Mouse (Mus musculus): ENCODE results near the gene Tmem240. TPM values are rescaled to one million over a fixed set of nuclear protein-coding genes. Genes with fewer than 3 reads are reported as not detected.
"Not testable (repeated sequence)": the region's sequence is repeated elsewhere in the genome, so short reads cannot be mapped to it uniquely, and the experiment has no call there.

The Tmem240 gene
- total RNA-seq, 2 experiments from 2014 or later: not detected

- ATAC-seq (replicated peaks; ENCODE audit: low FRiP score, poor library complexity, severe bottlenecking): 0 out of 2 replicates have a peak, but pooled peaks have one; percentile 2
Measured at GRCm38 (mm10) chr4:155769496-155769879, 34.9 kb downstream of the Tmem240 start.

- peak; percentile 83 for ATAC-seq (replicated peaks; ENCODE audit: low FRiP score, poor library complexity, severe bottlenecking)
Measured at GRCm38 (mm10) chr4:155769880-155770512, 35.4 kb downstream of the Tmem240 start.

GRCm38 (mm10) chr4:155770626-155771025 lies 36.0 kb downstream of the Tmem240 start:
- ATAC-seq (replicated peaks; ENCODE audit: low FRiP score, poor library complexity, severe bottlenecking): no peak

GRCm38 (mm10) chr4:155771706-155772105 lies 37.1 kb downstream of the Tmem240 start:
- no peak for ATAC-seq (replicated peaks; ENCODE audit: low FRiP score, poor library complexity, severe bottlenecking)

- ATAC-seq (replicated peaks; ENCODE audit: low FRiP score, poor library complexity, severe bottlenecking): no peak
Measured at GRCm38 (mm10) chr4:155772786-155773185, 38.2 kb downstream of the Tmem240 start.

- ATAC-seq (replicated peaks; ENCODE audit: low FRiP score, poor library complexity, severe bottlenecking): no peak
Measured at GRCm38 (mm10) chr4:155773335-155774078, 38.9 kb downstream of the Tmem240 start.

GRCm38 (mm10) chr4:155774280-155774754 lies 39.7 kb downstream of the Tmem240 start, which contains the start of gene Vwa1:
Gene Vwa1, minus strand, starts transcription at chr4:155774698.
- ATAC-seq (replicated peaks; ENCODE audit: low FRiP score, poor library complexity, severe bottlenecking): peak; percentile 79

- no peak for ATAC-seq (replicated peaks; ENCODE audit: low FRiP score, poor library complexity, severe bottlenecking)
Measured at GRCm38 (mm10) chr4:155774971-155775740, 40.6 kb downstream of the Tmem240 start.

- no peak for ATAC-seq (replicated peaks; ENCODE audit: low FRiP score, poor library complexity, severe bottlenecking)
Measured at GRCm38 (mm10) chr4:155775855-155776254, 41.3 kb downstream of the Tmem240 start.

GRCm38 (mm10) chr4:155776704-155777335 lies 42.2 kb downstream of the Tmem240 start:
- ATAC-seq (replicated peaks; ENCODE audit: low FRiP score, poor library complexity, severe bottlenecking): no peak

- ATAC-seq (replicated peaks; ENCODE audit: low FRiP score, poor library complexity, severe bottlenecking): no peak
Measured at GRCm38 (mm10) chr4:155777816-155778215, 43.2 kb downstream of the Tmem240 start.

GRCm38 (mm10) chr4:155779498-155779897 lies 44.9 kb downstream of the Tmem240 start:
- ATAC-seq (replicated peaks; ENCODE audit: low FRiP score, poor library complexity, severe bottlenecking): no peak

- no peak for ATAC-seq (replicated peaks; ENCODE audit: low FRiP score, poor library complexity, severe bottlenecking)
Measured at GRCm38 (mm10) chr4:155780895-155781294, 46.3 kb downstream of the Tmem240 start.

- ATAC-seq (replicated peaks; ENCODE audit: low FRiP score, poor library complexity, severe bottlenecking): no peak
Measured at GRCm38 (mm10) chr4:155783486-155784080, 49.0 kb downstream of the Tmem240 start.

GRCm38 (mm10) chr4:155784081-155784701 lies 49.6 kb downstream of the Tmem240 start:
- peak; percentile 69 for ATAC-seq (replicated peaks; ENCODE audit: low FRiP score, poor library complexity, severe bottlenecking)

- ATAC-seq (replicated peaks; ENCODE audit: low FRiP score, poor library complexity, severe bottlenecking): no peak
Measured at GRCm38 (mm10) chr4:155785246-155785645, 50.6 kb downstream of the Tmem240 start.

GRCm38 (mm10) chr4:155785819-155786218 lies 51.2 kb downstream of the Tmem240 start, which contains the start of gene Tmem88b:
Gene Tmem88b, minus strand, starts transcription at chr4:155785874.
- ATAC-seq (replicated peaks; ENCODE audit: low FRiP score, poor library complexity, severe bottlenecking): peak; percentile 40

GRCm38 (mm10) chr4:155788300-155788699 lies 53.7 kb downstream of the Tmem240 start:
- peak; percentile 83 for ATAC-seq (replicated peaks; ENCODE audit: low FRiP score, poor library complexity, severe bottlenecking)

GRCm38 (mm10) chr4:155788833-155789232 lies 54.2 kb downstream of the Tmem240 start:
- not testable (repeated sequence) for ATAC-seq (replicated peaks; ENCODE audit: low FRiP score, poor library complexity, severe bottlenecking)

Measured in erythroid progenitor cell, adult 5-6 weeks (primary cell).